Mouse (Mus musculus): ENCODE measurements at regions not wholly inside any gene's neighbourhood (a gene's known extent, or its start where the extent isn't known, plus 50 kb on each side); places are given as distances from the start of the nearest gene placed in this dataset.

- TF ChIP-seq POLR2A (IDR thresholded peaks at IDR 0.05; ENCODE audit: control insufficient read depth, low read depth, low read length) (no peak), CTCF (IDR thresholded peaks at IDR 0.05; ENCODE audit: control insufficient read depth, insufficient read depth, insufficient replicate concordance, low read depth, low read length) (no peak)
Measured at GRCm38 (mm10) chr14:102908990-102909389, 73.4 kb downstream of the Kctd12 start.
